Mouse (Mus musculus) brain, adult 2 months (tissue): ENCODE results near the gene Slc7a14.

Experiments
- DNase-seq: peaks from one replicate; pipeline ENCODE4 v3.0.0; 2011; ENCODE audit warnings: low read depth, low spot score

Gene Slc7a14

GRCm38 (mm10) chr3:31309934-31310787, at the start of gene Slc7a14:
Gene Slc7a14, minus strand, starts transcription at chr3:31310378.
- peak; percentile 96 for DNase-seq

GRCm38 (mm10) chr3:31346540-31346939, 36.4 kb upstream of the Slc7a14 start:
- no peak for DNase-seq

GRCm38 (mm10) chr3:31345766-31346165, 35.6 kb upstream of the Slc7a14 start:
- no peak for DNase-seq

- no peak for DNase-seq
These were observed 29.1 kb upstream of the Slc7a14 start for GRCm38 (mm10) chr3:31339236-31339635.

- peak; percentile 77 for DNase-seq
These were observed 18.2 kb upstream of the Slc7a14 start for GRCm38 (mm10) chr3:31328237-31328836.

- peak; percentile 64 for DNase-seq
These were observed 17.6 kb upstream of the Slc7a14 start for GRCm38 (mm10) chr3:31327791-31328190.

GRCm38 (mm10) chr3:31324231-31324654, 14.1 kb upstream of the Slc7a14 start:
- DNase-seq: peak; percentile 61

- DNase-seq: peak; percentile 84
These were observed 726 bp downstream of the Slc7a14 start for GRCm38 (mm10) chr3:31309371-31309933.

GRCm38 (mm10) chr3:31308906-31309305, 1.3 kb downstream of the Slc7a14 start:
- DNase-seq: no peak

GRCm38 (mm10) chr3:31307936-31308335, 2.2 kb downstream of the Slc7a14 start:
- peak; percentile 88 for DNase-seq

- DNase-seq: peak; percentile 54
These were observed 18.2 kb downstream of the Slc7a14 start for GRCm38 (mm10) chr3:31291673-31292602.

GRCm38 (mm10) chr3:31287421-31287948, 22.7 kb downstream of the Slc7a14 start:
- no peak for DNase-seq

GRCm38 (mm10) chr3:31281116-31281515, 29.1 kb downstream of the Slc7a14 start:
- DNase-seq: peak; percentile 55

GRCm38 (mm10) chr3:31274875-31275274, 35.3 kb downstream of the Slc7a14 start:
- no peak for DNase-seq

- DNase-seq: peak; percentile 83
These were observed 36.9 kb downstream of the Slc7a14 start for GRCm38 (mm10) chr3:31273247-31273646.

- no peak for DNase-seq
These were observed 37.5 kb downstream of the Slc7a14 start for GRCm38 (mm10) chr3:31272635-31273034.

GRCm38 (mm10) chr3:31269551-31270317, 40.4 kb downstream of the Slc7a14 start:
- DNase-seq: no peak

GRCm38 (mm10) chr3:31267921-31268320, 42.3 kb downstream of the Slc7a14 start:
- DNase-seq: no peak

- no peak for DNase-seq
These were observed 43.2 kb downstream of the Slc7a14 start for GRCm38 (mm10) chr3:31266941-31267340.

- DNase-seq: peak; percentile 95
These were observed 46.6 kb downstream of the Slc7a14 start for GRCm38 (mm10) chr3:31263535-31263934.
